Mouse (Mus musculus) liver, postnatal 0 days (tissue): Measurements from ENCODE around the gene Dytn. TPM values are rescaled to one million over a fixed set of nuclear protein-coding genes. Genes with fewer than 3 reads are reported as not detected.
"Not testable (repeated sequence)": the region's sequence is repeated elsewhere in the genome, so short reads cannot be mapped to it uniquely, and the experiment has no call there.

Source experiments
- ATAC-seq: fragments of 200-750 bp; cut with Nextera tagmentation; 2 replicates; pipeline ENCODE4 v1.8.0; 2017; ENCODE audit warnings: mild to moderate bottlenecking, moderate library complexity
- DNase-seq: peaks from one replicate; pipeline ENCODE4 v3.0.0-alpha.2; 2016
- H3K27ac ChIP-seq: fragments of 300-500 bp; sonication (generic); 2 replicates; pipeline ENCODE4 v1.5.1; 2014; ENCODE audit warnings: antibody characterized with exemption, moderate library complexity, mild to moderate bottlenecking, low read depth
- H3K27me3 ChIP-seq: fragments of 300-500 bp; sonication (generic); 2 replicates; pipeline ENCODE4 v1.6.1; 2014; ENCODE audit warnings: low read length, control low read depth, mixed read lengths; ENCODE audit not compliant: insufficient read depth
- H3K36me3 ChIP-seq: fragments of 300-500 bp; sonication (generic); replicated peaks from 2 replicates; pipeline ENCODE4 v1.6.1; 2014; ENCODE audit warnings: mild to moderate bottlenecking, control low read depth, low read length, moderate library complexity, mixed read lengths; ENCODE audit not compliant: insufficient read depth
- H3K4me1 ChIP-seq: fragments of 300-500 bp; sonication (generic); 2 replicates; pipeline ENCODE4 v1.6.1; 2014; ENCODE audit warnings: antibody characterized with exemption, mild to moderate bottlenecking, control low read depth; ENCODE audit not compliant: insufficient read depth
- H3K4me2 ChIP-seq: fragments of 300-500 bp; sonication (generic); 2 replicates; pipeline ENCODE4 v1.6.1; 2014; ENCODE audit warnings: low read depth, mild to moderate bottlenecking, low read length, moderate library complexity, mixed read lengths
- H3K4me3 ChIP-seq: fragments of 300-500 bp; sonication (generic); 2 replicates; pipeline ENCODE4 v1.5.1; 2014; ENCODE audit warnings: low read depth, low read length
- H3K9ac ChIP-seq: fragments of 300-500 bp; sonication (generic); replicated peaks from 2 replicates; pipeline ENCODE4 v1.6.1; 2014; ENCODE audit warnings: mild to moderate bottlenecking, moderate library complexity
- H3K9me3 ChIP-seq: fragments of 300-500 bp; sonication (generic); 2 replicates; pipeline ENCODE4 v1.6.1; 2016; ENCODE audit warnings: mild to moderate bottlenecking, control low read depth, low read length, mixed read lengths
- CTCF ChIP-seq: sonication (generic); IDR thresholded peaks from 2 replicates; pipeline ENCODE4 v1.5.1; 2016; ENCODE audit warnings: antibody characterized with exemption, low read depth
- EP300 ChIP-seq: IDR thresholded peaks from 2 replicates; pipeline ENCODE4 v1.6.1; 2016; ENCODE audit warnings: antibody characterized with exemption, low read depth, mild to moderate bottlenecking
- WGBS: fragments of 180-500 bp; shearing (Covaris S2); extraction: QIAGEN DNeasy Blood & Tissue Kit; methylation state at CpG from one replicate; pipeline ENCODE4 v1.1.7; 2014; ENCODE audit not compliant: insufficient replicate concordance; 5-methylcytosine and 5-hydroxymethylcytosine counted together
- polyA plus RNA-seq: library from polyadenylated mRNA; unstranded; fragments of >200 nt; fragmentation: Nextera tagmentation; extraction: Ambion mirVana; gene quantifications from 2 replicates; pipeline ENCODE4 v1.2.1, GENCODE M21; 2015

Dytn gene
- polyA plus RNA-seq, 1 experiment from 2014 or later: not detected

DNA sequence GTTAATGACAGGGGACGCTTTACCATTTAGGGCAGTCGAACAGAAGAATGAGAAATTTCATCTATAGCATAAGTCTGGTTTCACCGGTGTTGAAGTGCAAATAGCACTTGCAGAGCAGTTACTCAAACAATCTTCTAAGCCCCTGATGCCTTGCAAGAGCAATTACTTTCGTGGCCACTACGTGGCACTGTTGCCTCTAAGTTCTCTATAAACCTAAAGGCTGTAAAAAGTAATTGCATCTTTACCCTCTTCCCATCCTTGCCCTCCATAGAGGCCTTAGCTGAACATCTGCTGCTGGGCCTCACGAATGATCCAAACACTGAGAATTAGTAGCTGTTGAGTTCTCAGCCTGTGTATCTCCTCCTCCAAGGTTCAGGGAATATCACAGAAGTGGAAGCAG lies 28.7 kb downstream of the Dytn start:
- Histone ChIP-seq H3K27ac (no peak overlapping the region), H3K36me3 (no peaks in the 10 kb centered on the region), H3K27me3 (no peaks in the 10 kb centered on the region), H3K4me3 (no peak overlapping the region), H3K4me2 (no peak overlapping the region), H3K4me1 (no peaks in the 10 kb centered on the region), H3K9me3 (no peaks in the 10 kb centered on the region), H3K9ac (no peak overlapping the region)
- DNase-seq: peak; percentile 43
- TF ChIP-seq CTCF: peak; percentile 67
- TF ChIP-seq EP300: no peak
- 11% methylated on average over 6 of the region's 6 CpGs for WGBS
- ATAC-seq: no peak

- Histone ChIP-seq H3K27me3 (no peaks in the 10 kb centered on the region), H3K27ac (no peak overlapping the region), H3K9ac (no peak overlapping the region), H3K4me1 (no peaks in the 10 kb centered on the region), H3K9me3 (no peaks in the 10 kb centered on the region), H3K4me3 (no peak overlapping the region), H3K36me3 (no peaks in the 10 kb centered on the region), H3K4me2 (no peak overlapping the region)
- TF ChIP-seq CTCF: no peak
- no peak for TF ChIP-seq EP300
- ATAC-seq (no peak), DNase-seq (no peak)
- WGBS: 65% methylated on average over 6 of the region's 6 CpGs
These were observed 46.8 kb downstream of the Dytn start for GRCm38 (mm10) chr1:63639921-63640320.

DNA sequence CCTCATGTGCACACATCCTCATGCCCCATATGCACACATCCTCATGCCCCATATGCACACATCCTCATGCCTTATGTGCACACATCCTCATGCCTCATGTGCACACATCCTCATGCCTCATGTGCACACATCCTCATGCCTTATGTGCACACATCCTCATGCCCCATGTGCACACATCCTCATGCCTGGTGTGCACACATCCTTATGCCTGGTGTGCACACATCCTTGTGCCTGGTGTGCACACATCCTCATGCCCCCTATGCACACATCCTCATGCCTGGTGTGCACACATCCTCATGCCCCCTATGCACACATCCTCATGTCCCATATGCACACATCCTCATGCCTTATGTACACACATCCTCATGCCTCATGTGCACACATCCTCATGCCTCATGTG lies 56.3 kb downstream of the Dytn start:
- not testable (repeated sequence) for H3K9ac ChIP-seq, H3K4me3 ChIP-seq, DNase-seq, H3K9me3 ChIP-seq, H3K4me1 ChIP-seq, H3K4me2 ChIP-seq, H3K27ac ChIP-seq, H3K36me3 ChIP-seq, ATAC-seq, H3K27me3 ChIP-seq

GRCm38 (mm10) chr1:63628211-63628610 lies 58.5 kb downstream of the Dytn start:
- H3K9ac ChIP-seq: no peak overlapping the region
- no peaks in the 10 kb centered on the region for H3K4me1 ChIP-seq
- no peak overlapping the region for H3K4me3 ChIP-seq
- H3K27me3 ChIP-seq: no peaks in the 10 kb centered on the region
- H3K9me3 ChIP-seq: no peaks in the 10 kb centered on the region
- H3K4me2 ChIP-seq: no peak overlapping the region
- ATAC-seq (no peak), DNase-seq (no peak)
- no peak overlapping the region for H3K27ac ChIP-seq
- 51% methylated on average over 2 of the region's 2 CpGs for WGBS
- H3K36me3 ChIP-seq: no peaks in the 10 kb centered on the region
- TF ChIP-seq EP300 (no peak), CTCF (no peak)

DNA sequence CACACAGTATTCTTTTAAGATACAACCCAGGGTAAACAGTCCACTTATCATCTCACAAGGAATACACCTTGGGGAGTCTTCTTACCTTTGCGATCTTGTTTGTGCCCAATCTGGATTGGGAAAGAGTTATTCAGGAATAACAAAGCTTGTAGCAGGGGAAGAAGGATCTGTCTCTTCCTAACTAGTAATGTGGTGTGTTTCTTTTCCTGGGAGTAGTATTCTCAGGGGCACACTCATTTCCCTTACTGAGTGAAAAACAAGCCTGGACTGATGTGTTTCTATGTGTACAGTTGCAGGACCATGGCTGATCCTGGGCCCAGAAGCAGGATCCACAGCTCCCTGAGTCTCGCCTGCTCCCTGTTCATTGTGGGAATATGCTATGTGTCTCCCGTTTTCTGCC lies 71.1 kb downstream of the Dytn start, which contains the start of gene Gm39653:
Gm39653 (plus strand) TSS at position 301 of the 400 bp plus-strand sequence.
- H3K9me3 ChIP-seq: no peaks in the 10 kb centered on the region
- H3K4me2 ChIP-seq: no peak within 1 kb of the TSS
- 0 out of 2 replicates have a peak, but pooled peaks cover 2% of the 10 kb centered on the region for H3K27me3 ChIP-seq
- no peak for ATAC-seq
- no peak within 1 kb of the TSS for H3K4me3 ChIP-seq
- no peak for DNase-seq
- no peaks in the 10 kb centered on the region for H3K4me1 ChIP-seq
- H3K9ac ChIP-seq: no peak within 1 kb of the TSS
- no peak for TF ChIP-seq CTCF
- TF ChIP-seq EP300: no peak
- 66% methylated on average over 3 of the region's 3 CpGs for WGBS
- H3K27ac ChIP-seq: no peak within 1 kb of the TSS
- no peaks in the 10 kb centered on the region for H3K36me3 ChIP-seq

GRCm38 (mm10) chr1:63614594-63614993 lies 72.1 kb downstream of the Dytn start:
- Histone ChIP-seq H3K4me1 (no peaks in the 10 kb centered on the region), H3K4me2 (no peak overlapping the region), H3K4me3 (no peak overlapping the region), H3K27me3 (0 out of 2 replicates have a peak, but pooled peaks cover 2% of the 10 kb centered on the region), H3K9ac (no peak overlapping the region), H3K27ac (no peak overlapping the region), H3K9me3 (no peaks in the 10 kb centered on the region), H3K36me3 (no peaks in the 10 kb centered on the region)
- TF ChIP-seq CTCF (no peak), EP300 (no peak)
- DNase-seq (peak; percentile 45), ATAC-seq (no peak)
- WGBS: 3% methylated on average over 11 of the region's 11 CpGs

GRCm38 (mm10) chr1:63609613-63610012 lies 77.1 kb downstream of the Dytn start:
- H3K27ac ChIP-seq: no peak overlapping the region
- no peaks in the 10 kb centered on the region for H3K9me3 ChIP-seq
- no peaks in the 10 kb centered on the region for H3K36me3 ChIP-seq
- H3K9ac ChIP-seq: no peak overlapping the region
- no peak overlapping the region for H3K4me2 ChIP-seq
- DNase-seq: no peak
- 79% methylated on average over 4 of the region's 4 CpGs for WGBS
- no peak for ATAC-seq
- no peaks in the 10 kb centered on the region for H3K4me1 ChIP-seq
- H3K27me3 ChIP-seq: 0 out of 2 replicates have a peak, but pooled peaks cover 2% of the 10 kb centered on the region
- TF ChIP-seq EP300 (no peak), CTCF (no peak)
- no peak overlapping the region for H3K4me3 ChIP-seq
